Mouse (Mus musculus) heart, adult 8-10 months (tissue): ENCODE measurements at regions not wholly inside any gene's neighbourhood (a gene's known extent, or its start where the extent isn't known, plus 50 kb on each side); places are given as distances from the start of the nearest gene placed in this dataset.
A peak's percentile ranks its signal among the peaks of the same experiment; 100 is the strongest.
"Not testable (repeated sequence)": the region's sequence is repeated elsewhere in the genome, so short reads cannot be mapped to it uniquely, and the experiment has no call there.

Source experiments
- DNase-seq: peaks from one replicate; pipeline ENCODE4 v3.0.0; 2022; ENCODE audit warnings: low spot score

- no peak for DNase-seq
Observed at GRCm38 (mm10) chr1:164545843-164546242, 87.7 kb upstream of the Atp1b1 start.

- peak; percentile 3 for DNase-seq
Observed at GRCm38 (mm10) chr1:164543045-164543803, 85.1 kb upstream of the Atp1b1 start.

- no peak for DNase-seq
Observed at GRCm38 (mm10) chr1:164541711-164542110, 83.6 kb upstream of the Atp1b1 start.

- no peak for DNase-seq
Observed at GRCm38 (mm10) chr1:164538304-164539043, 80.3 kb upstream of the Atp1b1 start.

GRCm38 (mm10) chr1:164537324-164537948, 79.3 kb upstream of the Atp1b1 start:
- DNase-seq = no peak

- no peak for DNase-seq
Observed at GRCm38 (mm10) chr1:164532196-164532595, 74.0 kb upstream of the Atp1b1 start.

GRCm38 (mm10) chr1:164531741-164532140, 73.6 kb upstream of the Atp1b1 start:
- DNase-seq = no peak

GRCm38 (mm10) chr1:164526748-164527147, 68.6 kb upstream of the Atp1b1 start:
- no peak for DNase-seq

GRCm38 (mm10) chr1:164522377-164523150, 64.4 kb upstream of the Atp1b1 start:
- no peak for DNase-seq

GRCm38 (mm10) chr1:164521371-164522130, 63.4 kb upstream of the Atp1b1 start:
- DNase-seq = no peak

- no peak for DNase-seq
Observed at GRCm38 (mm10) chr1:164518866-164519265, 60.7 kb upstream of the Atp1b1 start.

GRCm38 (mm10) chr1:164518308-164518707, 60.2 kb upstream of the Atp1b1 start:
- DNase-seq = no peak

- DNase-seq = not testable (repeated sequence)
Observed at GRCm38 (mm10) chr1:164517362-164517761, 59.2 kb upstream of the Atp1b1 start.

- DNase-seq = no peak
Observed at GRCm38 (mm10) chr1:164511628-164512385, 53.7 kb upstream of the Atp1b1 start.

GRCm38 (mm10) chr1:164509226-164509625, 51.1 kb upstream of the Atp1b1 start:
- no peak for DNase-seq

- no peak for DNase-seq
Observed at GRCm38 (mm10) chr1:164508556-164508955, 50.4 kb upstream of the Atp1b1 start.

GRCm38 (mm10) chr1:164508106-164508505, 50.0 kb upstream of the Atp1b1 start:
- no peak for DNase-seq
